Mouse (Mus musculus): ENCODE results near the gene Prkce. TPM values are rescaled to one million over a fixed set of nuclear protein-coding genes. Genes with fewer than 3 reads are reported as not detected.

The Prkce gene
- total and polyA plus RNA-seq, 3 experiments, result 2.0 to 6.1 (median 2.7) TPM

- no peak overlapping the region for H3K4me3 ChIP-seq (ENCODE audit: low read depth, low read length)
- H3K9me3 ChIP-seq (replicated peaks), result no peaks in the 10 kb centered on the region
- H3K4me1 ChIP-seq (ENCODE audit: insufficient read depth, low read depth, low read length), result peaks cover 4% of the 10 kb centered on the region; the same call in 1 of the 2 replicates
- TF ChIP-seq CTCF (IDR thresholded peaks at IDR 0.05; ENCODE audit: low read depth, low read length) (0 out of 2 replicates have a peak, but pooled peaks have one; percentile 10), GATA1 (IDR thresholded peaks at IDR 0.05; ENCODE audit: borderline replicate concordance, low read length) (no peak), GATA2 (IDR thresholded peaks at IDR 0.05; ENCODE audit: borderline replicate concordance, low read depth, low read length) (no peak)
- H3K36me3 ChIP-seq (replicated peaks), result peaks cover 96% of the 10 kb centered on the region
- H3K27me3 ChIP-seq (ENCODE audit: insufficient read depth, low read length), result no peaks in the 10 kb centered on the region
- DNase-seq (ENCODE audit: low spot score), result no peak
- no peak for ATAC-seq (ENCODE audit: extremely low read depth, insufficient number of reproducible peaks, low FRiP score, poor library complexity, severe bottlenecking)
These were observed 31.8 kb upstream of the Prkce start for GRCm38 (mm10) chr17:86135835-86136234.

GRCm38 (mm10) chr17:86144537-86145078 lies 23.0 kb upstream of the Prkce start:
- Histone ChIP-seq H3K4me1 (ENCODE audit: insufficient read depth, low read depth, low read length) (peaks cover 21% of the 10 kb centered on the region), H3K4me3 (ENCODE audit: low read depth, low read length) (peak overlapping the region; percentile 87), H3K27me3 (ENCODE audit: insufficient read depth, low read length) (peaks cover 14% of the 10 kb centered on the region), H3K9me3 (replicated peaks) (no peaks in the 10 kb centered on the region), H3K36me3 (replicated peaks) (peaks cover 29% of the 10 kb centered on the region)
- TF ChIP-seq CTCF (IDR thresholded peaks at IDR 0.05; ENCODE audit: low read depth, low read length) (no peak), GATA2 (IDR thresholded peaks at IDR 0.05; ENCODE audit: borderline replicate concordance, low read depth, low read length) (no peak)
- DNase-seq (ENCODE audit: low spot score), result peak; percentile 11
- peak; percentile 58 for ATAC-seq (ENCODE audit: extremely low read depth, insufficient number of reproducible peaks, low FRiP score, poor library complexity, severe bottlenecking)

GRCm38 (mm10) chr17:86145079-86145951 lies 22.3 kb upstream of the Prkce start, which contains the start of gene Srbd1:
Gene Srbd1, minus strand, starts transcription at chr17:86145175.
- Histone ChIP-seq H3K27me3 (ENCODE audit: insufficient read depth, low read length) (peaks cover 15% of the 10 kb centered on the region), H3K4me3 (ENCODE audit: low read depth, low read length) (peak within 1 kb of the TSS; percentile 87), H3K9me3 (replicated peaks) (no peaks in the 10 kb centered on the region), H3K36me3 (replicated peaks) (peaks cover 22% of the 10 kb centered on the region), H3K4me1 (ENCODE audit: insufficient read depth, low read depth, low read length) (peaks cover 22% of the 10 kb centered on the region)
- no peak for TF ChIP-seq POLR2AphosphoS5 (IDR thresholded peaks at IDR 0.05; ENCODE audit: insufficient replicate concordance, low read depth, low read length)
- TF ChIP-seq GATA1 (IDR thresholded peaks at IDR 0.05; ENCODE audit: borderline replicate concordance, low read length), result no peak
- no peak for TF ChIP-seq CTCF (IDR thresholded peaks at IDR 0.05; ENCODE audit: low read depth, low read length)
- TF ChIP-seq GATA2 (IDR thresholded peaks at IDR 0.05; ENCODE audit: borderline replicate concordance, low read depth, low read length), result no peak
- no peak for TF ChIP-seq TAL1 (conservative IDR thresholded peaks at IDR 0.05; ENCODE audit: low read depth, low read length)
- DNase-seq (ENCODE audit: low spot score), result peak; percentile 94
- peak; percentile 86 for ATAC-seq (ENCODE audit: extremely low read depth, insufficient number of reproducible peaks, low FRiP score, poor library complexity, severe bottlenecking)

- no peak for TF ChIP-seq CTCF (IDR thresholded peaks at IDR 0.05; ENCODE audit: low read depth, low read length)
- TF ChIP-seq GATA2 (IDR thresholded peaks at IDR 0.05; ENCODE audit: borderline replicate concordance, low read depth, low read length), result no peak
- no peak for TF ChIP-seq GATA1 (IDR thresholded peaks at IDR 0.05; ENCODE audit: borderline replicate concordance, low read length)
- no peak for TF ChIP-seq POLR2AphosphoS5 (IDR thresholded peaks at IDR 0.05; ENCODE audit: insufficient replicate concordance, low read depth, low read length)
- TF ChIP-seq TAL1 (conservative IDR thresholded peaks at IDR 0.05; ENCODE audit: low read depth, low read length), result no peak
- no peak for ATAC-seq (ENCODE audit: extremely low read depth, insufficient number of reproducible peaks, low FRiP score, poor library complexity, severe bottlenecking)
- Histone ChIP-seq H3K4me1 (ENCODE audit: insufficient read depth, low read depth, low read length) (peaks cover 12% of the 10 kb centered on the region), H3K9me3 (replicated peaks) (peaks cover 9% of the 10 kb centered on the region; the same call in 1 of the 2 replicates), H3K4me3 (ENCODE audit: low read depth, low read length) (no peak overlapping the region), H3K27me3 (ENCODE audit: insufficient read depth, low read length) (peaks cover 32% of the 10 kb centered on the region), H3K36me3 (replicated peaks) (no peaks in the 10 kb centered on the region)
- no peak for DNase-seq (ENCODE audit: low spot score)
These were observed 17.9 kb upstream of the Prkce start for GRCm38 (mm10) chr17:86149726-86150125.

GRCm38 (mm10) chr17:86150867-86151348 lies 16.7 kb upstream of the Prkce start:
- Histone ChIP-seq H3K9me3 (replicated peaks) (peaks cover 9% of the 10 kb centered on the region; the same call in 1 of the 2 replicates), H3K27me3 (ENCODE audit: insufficient read depth, low read length) (peaks cover 40% of the 10 kb centered on the region), H3K36me3 (replicated peaks) (no peaks in the 10 kb centered on the region), H3K4me1 (ENCODE audit: insufficient read depth, low read depth, low read length) (peaks cover 6% of the 10 kb centered on the region; the same call in 1 of the 2 replicates), H3K4me3 (ENCODE audit: low read depth, low read length) (no peak overlapping the region)
- DNase-seq (ENCODE audit: low spot score), result no peak
- ATAC-seq (ENCODE audit: extremely low read depth, insufficient number of reproducible peaks, low FRiP score, poor library complexity, severe bottlenecking), result peak; percentile 77
- TF ChIP-seq GATA2 (IDR thresholded peaks at IDR 0.05; ENCODE audit: borderline replicate concordance, low read depth, low read length) (no peak), TAL1 (conservative IDR thresholded peaks at IDR 0.05; ENCODE audit: low read depth, low read length) (no peak), CTCF (IDR thresholded peaks at IDR 0.05; ENCODE audit: low read depth, low read length) (no peak), POLR2AphosphoS5 (IDR thresholded peaks at IDR 0.05; ENCODE audit: insufficient replicate concordance, low read depth, low read length) (no peak), GATA1 (IDR thresholded peaks at IDR 0.05; ENCODE audit: borderline replicate concordance, low read length) (no peak)

GRCm38 (mm10) chr17:86156999-86157398 lies 10.6 kb upstream of the Prkce start:
- Histone ChIP-seq H3K36me3 (replicated peaks) (no peaks in the 10 kb centered on the region), H3K4me3 (ENCODE audit: low read depth, low read length) (no peak overlapping the region), H3K9me3 (replicated peaks) (peaks cover 9% of the 10 kb centered on the region; the same call in 1 of the 2 replicates), H3K4me1 (ENCODE audit: insufficient read depth, low read depth, low read length) (peaks cover 10% of the 10 kb centered on the region; the same call in 1 of the 2 replicates), H3K27me3 (ENCODE audit: insufficient read depth, low read length) (peaks cover 34% of the 10 kb centered on the region)
- ATAC-seq (ENCODE audit: extremely low read depth, insufficient number of reproducible peaks, low FRiP score, poor library complexity, severe bottlenecking), result no peak
- no peak for TF ChIP-seq TAL1 (conservative IDR thresholded peaks at IDR 0.05; ENCODE audit: low read depth, low read length)
- TF ChIP-seq CTCF (IDR thresholded peaks at IDR 0.05; ENCODE audit: low read depth, low read length), result no peak
- DNase-seq (ENCODE audit: low spot score), result no peak

Data from G1E (cell line).